Mouse (Mus musculus): ENCODE results near the gene Gm20219.
A peak's percentile ranks its signal among the peaks of the same experiment; 100 is the strongest.

Gm20219 gene

DNA sequence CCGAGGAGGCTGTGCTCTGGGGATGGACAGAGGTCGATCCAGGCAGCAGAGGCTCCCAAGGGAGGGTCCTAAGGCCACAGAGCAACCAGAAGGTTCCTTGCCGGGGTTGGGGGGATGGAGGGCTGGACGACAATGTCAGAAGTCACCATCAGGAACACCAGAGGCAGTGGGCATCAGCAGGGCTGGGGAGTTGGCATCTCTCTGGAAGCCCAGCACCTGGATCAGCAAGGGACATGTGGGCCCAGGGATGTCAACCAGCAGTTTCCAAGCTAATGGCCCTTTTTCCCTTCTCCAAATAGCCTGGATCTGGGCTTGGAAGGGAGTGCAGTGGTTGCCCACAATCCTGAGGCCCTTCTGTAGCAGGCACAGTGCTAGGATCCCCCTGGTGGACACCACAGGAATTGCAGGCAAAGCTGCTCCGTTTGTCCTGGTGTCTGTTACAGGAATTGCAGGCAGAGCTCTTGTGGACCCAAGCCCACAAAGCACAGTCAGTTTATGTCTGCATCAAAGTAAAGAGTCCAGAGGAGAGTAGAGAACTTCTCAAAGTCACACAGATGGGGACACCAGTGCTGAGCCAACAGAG is 1.3 kb downstream of the Gm20219 start:
- DNase-seq (ENCODE audit: low spot score in 2 of 2): peak; percentile 54 to 72

DNA sequence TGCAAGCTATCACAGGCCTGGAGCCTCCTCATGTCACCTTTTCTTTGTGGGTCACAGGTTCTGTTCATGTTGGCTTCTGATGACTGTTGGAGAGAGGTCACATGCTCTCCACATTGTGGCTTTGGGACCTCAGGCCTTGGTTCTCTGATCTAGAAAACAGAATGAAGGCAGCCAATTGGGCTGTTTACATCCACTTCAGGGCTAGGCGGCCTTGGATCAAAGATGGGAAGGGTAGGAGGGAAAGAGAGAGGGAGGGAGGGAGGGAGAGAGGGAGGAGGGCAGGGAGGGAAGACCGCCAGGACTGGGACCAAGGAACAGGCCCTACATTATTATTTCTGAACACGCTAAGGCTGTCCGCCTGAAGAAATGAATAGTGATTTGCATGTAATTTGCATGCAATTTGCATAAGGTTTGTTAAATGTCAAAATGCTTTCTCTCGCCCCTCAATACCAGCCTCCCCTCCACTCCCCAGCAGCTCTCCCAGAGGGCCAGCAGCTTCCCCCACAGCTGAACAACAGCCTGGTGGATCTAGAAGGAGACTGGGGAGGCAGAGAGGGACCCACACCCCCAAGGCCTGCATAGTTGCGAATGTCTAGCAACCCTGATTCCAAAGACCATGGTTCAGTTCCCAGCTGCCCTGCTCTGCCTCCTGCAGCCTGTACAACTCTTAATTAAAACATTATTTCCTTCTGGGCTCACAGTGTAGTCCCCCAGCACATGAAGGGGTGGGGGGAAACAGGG is 2.2 kb downstream of the Gm20219 start:
- no peak for DNase-seq (ENCODE audit: low spot score in 2 of 2)

DNA sequence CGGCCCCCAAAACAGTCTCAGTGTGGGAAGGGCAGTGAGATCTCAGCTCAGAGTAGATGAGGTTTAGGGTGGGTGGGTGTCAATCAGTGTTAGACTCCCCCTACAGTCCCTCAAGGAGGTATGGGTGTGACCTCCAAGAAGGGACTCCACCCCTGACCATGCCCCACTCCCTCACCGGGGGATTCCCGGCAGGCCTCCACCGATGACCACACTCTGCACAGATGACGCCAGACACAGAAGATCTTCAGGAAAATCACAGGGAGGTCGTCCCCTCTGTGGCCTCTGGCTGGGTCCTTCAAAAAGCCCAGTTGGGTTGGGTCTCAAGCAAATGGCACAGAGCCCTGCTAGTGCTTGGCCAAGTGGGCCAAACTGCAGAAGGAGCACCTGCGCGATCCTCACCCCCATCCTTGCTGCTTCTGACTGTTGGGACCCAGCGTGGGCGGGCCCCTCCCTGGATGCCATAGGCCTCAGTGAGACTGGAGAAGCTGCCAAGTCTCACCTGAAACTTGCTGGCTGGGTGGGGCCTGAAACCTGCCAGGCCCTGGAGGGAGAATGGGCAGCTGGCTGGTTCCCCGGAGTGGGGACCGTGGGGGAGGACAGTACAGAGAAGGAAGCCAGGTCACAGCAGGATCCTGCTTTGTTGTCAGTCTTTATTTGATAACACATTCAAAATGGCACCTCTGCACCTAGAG is 3.3 kb downstream of the Gm20219 start:
- peak; percentile 7 to 8 for DNase-seq (ENCODE audit: low spot score in 2 of 2)

DNA sequence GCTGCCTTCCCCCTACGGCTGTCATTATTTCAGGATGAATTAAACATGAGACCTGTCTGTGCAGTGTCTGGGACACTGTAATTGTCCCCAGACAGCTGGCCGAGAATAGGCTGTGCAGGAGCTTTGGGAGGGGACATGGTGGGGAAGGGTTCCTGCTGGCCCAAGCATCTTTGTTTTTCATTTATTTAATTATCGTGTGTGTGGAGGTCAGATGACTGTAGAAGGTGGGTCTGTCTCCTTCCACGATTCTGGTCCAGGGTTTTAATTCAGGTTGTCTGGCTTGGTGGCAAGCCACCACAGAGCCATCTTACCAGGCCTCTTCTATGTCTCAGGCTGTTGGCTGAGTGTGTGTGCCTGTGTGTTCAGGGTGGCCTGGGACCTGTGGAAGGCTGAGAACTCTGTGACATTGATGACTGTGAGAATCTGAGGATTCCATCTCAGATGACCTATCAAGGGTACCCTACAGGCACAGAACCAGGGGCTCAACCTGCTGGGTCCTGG is 5.5 kb downstream of the Gm20219 start:
- no peak for DNase-seq (ENCODE audit: low spot score in 2 of 2)

DNA sequence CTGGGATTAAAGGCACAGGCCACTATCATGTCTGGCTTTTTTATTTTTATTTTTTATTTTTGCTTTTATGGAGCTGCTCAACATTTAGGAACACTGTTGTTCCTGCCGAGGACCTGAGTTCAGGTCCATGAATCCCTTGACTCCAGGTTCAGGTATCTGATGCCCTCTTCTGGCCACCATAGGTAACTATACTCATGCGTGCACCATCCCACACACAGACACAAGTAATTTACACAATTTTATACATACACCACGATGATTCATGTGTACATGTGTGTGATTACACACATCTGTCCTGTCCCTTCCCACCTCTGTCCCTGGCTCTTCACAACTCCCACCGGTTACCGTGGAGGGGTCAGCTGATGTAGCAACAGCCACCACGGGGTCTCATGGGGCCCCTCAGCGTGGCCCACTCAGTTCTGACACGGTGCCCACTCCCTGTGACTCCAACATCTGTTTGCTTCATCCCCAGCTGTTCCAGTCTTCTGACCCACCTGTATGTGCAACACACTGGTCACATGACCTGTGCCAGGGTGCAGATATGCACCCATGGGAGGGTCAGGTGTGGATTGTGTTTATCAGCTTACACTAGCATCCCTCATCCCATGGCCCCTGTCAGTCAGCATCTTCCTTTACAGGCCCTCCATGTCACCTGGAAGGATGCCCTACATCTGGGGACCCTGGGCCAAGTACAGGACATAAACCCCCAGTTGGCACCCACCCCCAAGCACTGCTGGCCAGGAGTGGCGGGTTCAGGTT is 6.2 kb downstream of the Gm20219 start:
- peak; percentile 9 to 17 for DNase-seq (ENCODE audit: low spot score in 2 of 2)

DNA sequence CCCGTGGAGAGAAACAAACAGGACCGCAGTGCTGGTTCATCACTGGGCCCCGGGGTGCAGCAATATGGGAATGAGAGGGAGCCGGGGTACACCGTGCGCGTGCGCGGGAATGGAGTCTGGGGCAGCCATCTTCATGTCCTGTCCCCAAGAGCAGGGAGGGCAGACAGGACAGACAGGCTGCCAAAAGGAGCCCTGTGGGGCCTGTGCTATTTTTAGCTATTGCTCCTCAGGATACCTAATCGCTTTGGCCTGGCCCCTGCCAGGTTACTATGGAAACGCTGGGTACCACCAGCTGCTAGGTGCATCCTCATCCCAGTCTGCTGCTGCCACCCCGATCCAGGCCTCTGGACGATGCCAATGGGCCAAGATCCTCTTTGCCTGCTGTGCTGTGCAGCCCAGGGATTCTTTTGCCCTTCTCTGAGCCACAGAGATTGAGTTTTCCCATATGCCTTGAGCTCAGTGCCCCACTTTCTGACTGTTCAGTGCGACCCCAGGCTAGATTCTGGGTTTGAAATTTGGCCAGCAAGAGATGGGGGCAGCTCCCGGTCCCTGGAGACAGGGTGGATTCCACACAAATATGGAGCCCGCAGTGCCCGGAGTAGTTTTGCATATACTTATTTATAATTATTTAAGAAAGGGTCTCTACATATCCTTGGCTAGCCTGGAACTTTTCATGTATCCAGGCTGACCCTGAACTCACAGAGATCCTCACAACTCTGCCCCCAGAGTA is 6.9 kb downstream of the Gm20219 start:
- no peak for DNase-seq (ENCODE audit: low spot score in 2 of 2)

DNA sequence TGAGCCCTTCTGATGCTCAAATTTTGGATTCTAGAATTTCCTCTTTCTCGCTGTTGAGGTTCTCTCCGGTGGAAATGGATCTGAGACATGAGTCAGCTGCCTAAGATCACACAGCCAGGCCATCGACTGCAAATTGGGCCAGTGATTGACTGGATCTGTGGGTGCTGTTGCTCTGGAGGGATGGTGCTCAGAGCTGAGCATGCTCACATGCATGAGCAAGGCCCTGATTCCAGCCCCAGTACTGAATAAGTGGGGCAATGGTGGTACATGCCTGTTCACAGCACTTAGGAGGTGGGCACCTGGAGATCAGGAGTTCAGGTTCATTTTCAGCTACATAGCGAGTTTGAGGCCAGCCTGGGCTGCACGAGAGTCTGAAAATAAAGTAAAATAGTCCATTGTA is 7.6 kb downstream of the Gm20219 start:
- DNase-seq (ENCODE audit: low spot score in 2 of 2): no peak

DNA sequence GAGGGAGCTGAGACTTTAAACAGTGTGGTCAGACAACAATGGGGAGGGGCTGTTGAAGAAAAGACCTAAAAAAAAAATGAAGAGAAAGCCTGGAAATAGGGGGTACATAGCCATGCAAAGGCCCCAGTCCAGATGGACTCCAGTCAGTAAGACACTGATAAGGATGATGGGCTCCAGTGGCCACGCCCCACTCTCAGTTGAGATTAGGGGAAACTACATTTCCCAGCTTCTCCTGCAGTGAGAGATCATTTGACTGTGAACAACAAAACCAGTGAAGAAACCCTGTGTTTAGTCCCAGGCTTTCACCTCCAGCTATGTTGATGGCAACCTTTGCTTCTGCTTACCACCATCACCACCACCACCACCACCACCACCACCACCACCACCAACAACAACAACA is 8.2 kb downstream of the Gm20219 start:
- DNase-seq (ENCODE audit: low spot score in 2 of 2): no peak

DNA sequence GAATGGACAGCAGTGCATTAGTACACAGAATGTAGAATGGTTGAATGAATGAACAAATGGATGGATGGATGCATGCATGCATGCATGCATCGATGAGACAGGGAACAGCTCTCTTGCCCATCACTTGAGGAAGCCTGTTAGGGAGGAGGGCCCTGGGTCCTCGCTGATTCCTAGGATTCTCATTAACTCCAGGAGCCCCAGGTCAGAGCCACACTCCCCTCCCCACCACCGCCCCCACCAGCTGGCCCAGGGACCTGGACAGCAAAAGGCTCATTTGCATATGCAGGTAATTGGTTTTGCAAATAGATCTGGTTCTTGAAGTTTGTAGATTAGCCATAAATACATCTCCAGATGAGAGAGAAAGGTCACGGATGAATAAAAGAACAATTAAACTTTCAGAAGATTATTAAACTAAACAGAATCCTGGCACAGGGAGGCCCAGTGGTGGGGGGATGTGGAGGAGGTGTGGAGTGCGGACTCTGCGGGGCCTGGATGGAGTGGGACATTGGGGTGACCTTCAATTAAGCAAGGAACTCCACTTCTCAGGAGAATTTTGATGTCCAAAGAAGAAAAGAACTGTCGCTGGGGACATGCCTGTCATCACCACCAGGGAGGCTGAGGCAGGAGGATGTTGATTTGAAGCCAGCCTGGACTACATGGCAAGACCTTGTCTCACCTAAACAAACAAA is 9.3 kb downstream of the Gm20219 start:
- DNase-seq (ENCODE audit: low spot score in 2 of 2): no peak

DNA sequence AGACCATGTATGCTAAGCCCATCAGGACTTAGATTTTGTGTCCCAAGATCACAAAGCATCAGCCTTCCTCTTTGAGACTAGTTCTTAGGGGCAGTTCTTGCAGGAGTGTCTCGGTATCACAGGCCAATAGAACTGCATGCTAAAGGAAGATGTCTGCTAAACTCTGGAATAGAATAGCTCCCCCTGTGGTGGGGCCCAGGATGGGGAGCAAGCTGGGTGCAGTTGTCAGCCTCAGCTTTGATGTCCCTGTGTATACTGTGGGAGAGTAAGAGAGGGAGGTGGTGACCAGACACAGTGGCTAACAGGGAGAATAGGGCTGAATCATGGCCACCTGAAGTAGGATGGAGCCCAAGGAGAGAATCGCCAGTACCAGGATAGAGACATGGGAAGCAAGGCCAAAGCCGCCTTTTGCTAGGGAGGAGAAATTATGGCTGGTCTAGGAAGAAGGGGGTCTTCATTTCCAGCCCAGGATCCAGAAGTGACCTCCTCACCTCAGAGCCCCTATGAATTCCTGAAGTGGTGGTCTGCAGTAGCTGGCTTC is 10.4 kb downstream of the Gm20219 start:
- no peak for DNase-seq (ENCODE audit: low spot score in 2 of 2)

DNA sequence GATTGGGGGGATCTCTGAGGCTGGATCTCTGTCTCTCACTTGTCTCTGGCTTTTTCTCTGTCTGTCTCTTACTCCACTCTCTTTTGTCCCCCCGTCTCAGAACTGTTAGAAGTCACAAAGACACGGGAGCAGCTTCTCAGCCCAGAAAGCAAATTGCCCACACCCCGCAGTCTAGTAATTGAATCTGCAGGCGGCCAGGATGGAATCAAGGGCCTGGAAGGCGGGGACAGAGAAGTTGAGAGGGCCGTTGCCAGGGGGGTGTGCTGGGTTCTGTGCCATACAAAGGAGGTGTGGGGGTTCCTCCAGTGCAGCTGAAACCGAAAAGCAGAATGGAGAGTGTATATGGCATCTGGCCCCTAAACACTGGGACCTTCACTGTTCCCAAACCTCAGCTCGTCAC is 11.5 kb downstream of the Gm20219 start:
- no peak for DNase-seq (ENCODE audit: low spot score in 2 of 2)

DNA sequence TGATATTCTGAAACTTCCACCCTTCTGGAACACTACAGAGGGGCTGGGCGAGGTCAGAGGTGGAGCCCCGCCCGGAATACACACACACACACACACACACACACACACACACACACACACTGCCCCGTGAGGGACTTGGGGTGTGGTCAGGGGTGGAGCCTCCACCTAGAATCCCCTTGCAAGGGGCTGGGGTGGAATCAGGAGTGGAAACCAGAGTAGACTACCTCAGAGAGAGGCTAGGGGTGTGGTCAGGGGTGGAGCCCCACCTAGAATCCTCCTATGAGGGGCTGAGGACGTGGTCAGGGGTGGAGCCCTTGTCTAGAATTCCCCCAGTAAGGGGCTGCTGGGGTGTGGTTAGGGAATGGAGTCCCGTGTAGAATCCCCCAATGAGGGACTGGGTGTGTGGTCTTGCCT is 13.6 kb downstream of the Gm20219 start:
- DNase-seq (ENCODE audit: low spot score in 2 of 2): no peak

DNA sequence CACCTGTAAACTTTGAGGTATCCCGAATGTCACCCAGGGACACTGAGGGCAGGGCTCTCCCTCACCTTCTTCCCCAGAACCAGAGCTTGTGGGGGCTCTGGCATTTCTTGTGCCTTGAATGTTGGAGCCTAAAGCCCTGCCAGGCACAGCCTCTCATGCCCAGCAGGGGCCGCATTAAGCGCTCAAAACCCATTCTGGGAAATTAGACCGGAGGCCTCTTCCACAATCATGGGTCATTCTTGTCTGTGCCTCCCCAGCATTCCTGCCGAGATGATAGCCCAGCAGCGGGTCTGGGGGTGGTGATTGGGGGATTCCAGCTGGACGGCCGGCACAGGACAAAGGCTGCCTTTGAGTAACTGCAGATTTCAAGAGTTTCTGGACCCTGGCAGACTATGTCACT is 16.3 kb downstream of the Gm20219 start:
- DNase-seq (ENCODE audit: low spot score in 2 of 2): no peak

DNA sequence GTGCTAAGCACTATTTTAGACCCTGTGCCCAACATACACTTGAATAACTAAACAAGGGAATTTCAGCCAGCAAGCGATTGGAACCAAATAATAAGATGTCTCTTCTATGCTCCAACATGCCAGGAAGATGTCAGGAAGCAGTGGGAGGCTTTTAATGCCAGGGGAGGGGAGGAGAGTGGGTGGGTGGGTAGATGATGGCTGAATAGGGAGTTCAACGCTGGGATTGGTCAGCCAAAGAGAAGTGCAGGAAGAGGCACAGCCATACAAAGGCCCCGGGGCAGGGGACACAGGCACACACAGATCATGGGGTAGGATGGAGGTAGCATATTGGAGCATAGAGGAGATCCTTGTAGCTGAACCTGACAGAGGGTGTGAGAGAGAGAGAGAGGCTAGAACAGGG is 17.3 kb downstream of the Gm20219 start:
- DNase-seq (ENCODE audit: low spot score in 2 of 2): no peak

DNA sequence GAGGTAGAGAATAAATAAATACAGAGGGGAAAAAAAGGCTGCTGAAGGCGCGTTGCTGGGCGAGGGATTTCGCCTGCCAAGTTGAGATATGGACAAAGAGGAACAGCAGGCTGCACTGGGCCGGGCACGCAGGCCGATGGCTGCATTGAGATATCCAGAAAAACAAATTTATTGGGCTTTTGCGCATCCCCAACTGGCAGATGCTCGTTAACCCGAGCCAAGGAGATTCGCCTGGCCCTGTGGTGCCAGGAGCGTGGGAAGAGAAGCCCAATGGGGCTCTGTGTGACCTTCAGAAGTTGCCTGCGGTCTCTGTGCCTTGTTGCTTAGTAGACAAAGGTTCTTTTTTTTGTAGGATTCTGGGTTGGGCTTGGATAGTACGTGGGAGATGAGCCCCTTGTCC is 18.0 kb downstream of the Gm20219 start:
- DNase-seq (ENCODE audit: low spot score in 2 of 2): no peak

DNA sequence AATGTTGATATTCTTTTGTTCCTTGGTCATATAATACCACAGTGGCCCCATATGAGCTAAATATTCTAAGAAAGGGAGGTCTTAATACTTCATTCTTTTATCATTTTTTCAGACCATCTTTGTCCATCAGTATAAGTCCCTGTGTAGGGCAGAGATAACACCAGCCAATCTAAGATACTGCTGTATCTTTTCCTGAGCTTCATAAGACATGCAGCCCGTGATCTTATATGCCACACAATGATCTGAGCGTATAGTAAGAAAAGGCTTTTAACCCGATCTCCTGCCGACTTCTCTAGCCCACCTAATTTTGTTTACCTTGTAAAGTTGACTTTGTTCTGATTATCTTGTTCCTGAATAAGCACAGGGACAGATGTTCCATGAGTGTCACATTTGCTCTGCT is 29.2 kb downstream of the Gm20219 start:
- no peak for DNase-seq (ENCODE audit: low spot score in 2 of 2)

DNA sequence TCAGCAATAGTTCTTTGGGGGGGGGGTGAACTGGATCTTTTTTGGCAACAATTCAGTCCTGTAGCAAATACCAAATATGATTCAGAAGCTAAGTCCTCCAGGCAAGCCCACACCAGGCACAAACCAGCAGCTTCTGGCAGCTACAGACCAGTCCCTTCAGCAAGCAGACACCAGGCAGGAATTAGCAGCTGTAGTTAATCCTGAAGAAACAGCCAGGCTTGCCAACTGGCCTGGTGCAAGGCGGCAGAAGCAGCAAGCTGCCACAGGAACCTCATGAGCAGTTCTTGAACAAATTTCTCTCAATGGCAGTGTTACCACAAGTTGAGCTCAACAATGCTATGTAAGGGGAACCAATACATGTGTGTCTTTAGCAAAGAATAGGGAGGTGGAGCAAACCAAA is 31.4 kb downstream of the Gm20219 start:
- DNase-seq (ENCODE audit: low spot score in 2 of 2): no peak

DNA sequence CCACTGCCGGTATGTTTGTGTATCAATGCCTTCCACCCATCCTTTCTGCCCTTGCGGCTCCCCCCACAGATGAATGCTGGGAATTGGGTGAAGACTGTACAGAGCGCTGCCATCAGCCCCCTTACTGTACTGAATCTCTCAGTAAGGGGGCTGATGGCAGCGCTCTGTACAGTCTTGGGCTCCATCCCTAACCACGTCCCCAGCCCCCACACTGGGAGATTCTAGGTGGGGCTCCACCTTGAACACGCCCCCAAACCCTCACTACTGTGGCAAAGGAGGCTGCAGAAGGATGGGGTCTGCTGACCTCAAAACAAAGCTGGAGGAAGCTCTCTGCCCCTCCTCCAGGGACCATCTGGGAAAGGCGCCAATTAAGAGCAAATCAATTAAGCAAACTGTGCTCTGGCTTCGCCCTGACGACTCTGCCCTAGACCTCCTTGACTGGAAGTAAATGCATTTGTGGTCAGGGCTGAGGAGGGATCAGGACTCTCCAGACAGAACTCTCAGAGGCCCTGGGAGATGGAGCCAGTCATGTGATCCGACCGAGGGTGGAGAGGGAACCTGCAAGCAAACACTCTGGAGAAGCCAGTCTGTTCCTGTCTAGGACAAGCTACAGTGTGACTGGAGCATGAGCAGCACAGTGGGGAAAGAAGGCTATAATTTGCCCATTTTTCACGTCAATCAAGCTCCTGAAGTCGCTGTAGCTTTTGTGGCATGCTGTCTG is 38.3 kb downstream of the Gm20219 start:
- no peak for DNase-seq (ENCODE audit: low spot score in 2 of 2)

DNA sequence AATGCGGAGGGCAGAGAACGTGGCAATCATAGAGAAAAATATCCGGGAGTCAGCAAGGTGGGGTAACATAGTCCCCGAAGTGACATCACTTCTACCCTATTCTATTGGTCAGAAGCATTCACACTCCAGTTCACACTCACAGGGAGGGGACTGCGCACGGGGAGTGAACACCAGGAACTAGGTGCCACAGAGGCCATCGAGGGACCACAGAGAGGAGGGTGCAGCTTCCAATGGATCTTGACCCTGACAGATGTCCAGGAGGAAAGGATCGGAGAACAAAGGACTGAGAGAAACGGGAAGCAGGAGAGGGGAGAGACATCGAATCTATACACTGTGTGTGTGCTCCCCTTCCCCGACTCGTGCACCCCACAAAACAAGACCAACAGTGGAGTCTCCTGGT is 39.3 kb downstream of the Gm20219 start:
- DNase-seq (ENCODE audit: low spot score in 2 of 2): no peak

DNA sequence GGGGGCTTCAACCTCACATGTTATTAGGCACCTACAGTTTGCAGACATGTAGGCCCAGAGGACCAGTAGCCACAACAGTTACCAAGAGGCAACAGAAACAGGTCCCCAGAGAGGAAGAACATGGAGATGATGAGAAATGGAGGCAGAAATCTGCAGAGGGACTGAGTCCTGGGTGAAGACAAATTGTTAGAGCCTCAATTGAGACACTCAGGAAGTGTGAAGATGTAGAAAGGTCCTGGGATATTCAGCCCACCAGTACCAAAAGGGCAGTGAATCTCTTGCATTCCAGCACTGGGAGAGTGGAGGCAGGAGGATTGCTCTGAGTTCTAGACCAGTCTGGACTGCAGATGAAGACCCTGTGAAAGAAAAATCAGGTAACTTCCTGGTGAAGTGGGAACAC is 39.9 kb downstream of the Gm20219 start:
- no peak for DNase-seq (ENCODE audit: low spot score in 2 of 2)

All from frontal cortex, postnatal 10 days (tissue).